Mouse (Mus musculus) fibroblast of lung, adult 2 months (primary cell): ENCODE results near the gene Zfp618.

Source experiments
- DNase-seq: peaks from one replicate; pipeline ENCODE4 v3.0.0-alpha.2; 2011; ENCODE audit warnings: low read depth

Zfp618 gene

GRCm38 (mm10) chr4:63068499-63069175, 103.3 kb downstream of the Zfp618 start:
- DNase-seq: no peak

- DNase-seq: no peak
These were observed 106.3 kb downstream of the Zfp618 start for GRCm38 (mm10) chr4:63071413-63072260.

GRCm38 (mm10) chr4:63073139-63073538, 107.8 kb downstream of the Zfp618 start:
- DNase-seq: no peak

GRCm38 (mm10) chr4:63079159-63079558, 113.8 kb downstream of the Zfp618 start:
- no peak for DNase-seq

- DNase-seq: peak; percentile 86
These were observed 119.1 kb downstream of the Zfp618 start for GRCm38 (mm10) chr4:63084473-63084889.

GRCm38 (mm10) chr4:63089484-63089883, 124.1 kb downstream of the Zfp618 start:
- no peak for DNase-seq

GRCm38 (mm10) chr4:63091151-63091550, 125.8 kb downstream of the Zfp618 start:
- DNase-seq: no peak

GRCm38 (mm10) chr4:63097603-63098002, 132.2 kb downstream of the Zfp618 start:
- no peak for DNase-seq

- DNase-seq: no peak
These were observed 135.1 kb downstream of the Zfp618 start for GRCm38 (mm10) chr4:63100478-63100877.

- DNase-seq: no peak
These were observed 136.7 kb downstream of the Zfp618 start for GRCm38 (mm10) chr4:63102025-63102424.

GRCm38 (mm10) chr4:63105651-63106050, 140.3 kb downstream of the Zfp618 start:
- DNase-seq: no peak

GRCm38 (mm10) chr4:63118639-63119437, 153.5 kb downstream of the Zfp618 start:
- peak; percentile 48 for DNase-seq

- no peak for DNase-seq
These were observed 159.6 kb downstream of the Zfp618 start for GRCm38 (mm10) chr4:63124861-63125466.

GRCm38 (mm10) chr4:63129891-63130624, 164.7 kb downstream of the Zfp618 start:
- DNase-seq: no peak

- DNase-seq: no peak
These were observed 181.9 kb downstream of the Zfp618 start for GRCm38 (mm10) chr4:63147268-63147667.

GRCm38 (mm10) chr4:63151127-63151526, 185.8 kb downstream of the Zfp618 start:
- no peak for DNase-seq

GRCm38 (mm10) chr4:63154028-63154427, 188.7 kb downstream of the Zfp618 start:
- no peak for DNase-seq

GRCm38 (mm10) chr4:63154699-63155098, 189.3 kb downstream of the Zfp618 start, which contains the start of gene Ambp:
TSS of gene Ambp (minus strand) at chr4:63154799.
- DNase-seq: no peak

GRCm38 (mm10) chr4:63155596-63155995, 190.2 kb downstream of the Zfp618 start:
- DNase-seq: peak; percentile 56

GRCm38 (mm10) chr4:63156726-63157634, 191.6 kb downstream of the Zfp618 start:
- no peak for DNase-seq
